Mouse (Mus musculus) thymus, postnatal 36 days (tissue): Measurements from ENCODE around the gene Itpkb.
"Not testable (repeated sequence)": the region's sequence is repeated elsewhere in the genome, so short reads cannot be mapped to it uniquely, and the experiment has no call there.

Source experiments
- DNase-seq, 2 experiments: peaks; one replicate each; pipeline ENCODE4 v3.0.0; 2022; ENCODE audit warnings: mixed read lengths in 2 of 2

Gene Itpkb

GRCm38 (mm10) chr1:180370858-180371652 lies 40.8 kb downstream of the Itpkb start:
- no peak for DNase-seq

- not testable (repeated sequence) for DNase-seq
Observed at GRCm38 (mm10) chr1:180372258-180372657, 42.0 kb downstream of the Itpkb start.

- DNase-seq: no peak
Observed at GRCm38 (mm10) chr1:180376598-180376997, 46.3 kb downstream of the Itpkb start.

GRCm38 (mm10) chr1:180379559-180379958 lies 49.3 kb downstream of the Itpkb start:
- DNase-seq: no peak

GRCm38 (mm10) chr1:180382358-180382757 lies 52.1 kb downstream of the Itpkb start:
- no peak for DNase-seq

GRCm38 (mm10) chr1:180383884-180384283 lies 53.6 kb downstream of the Itpkb start:
- DNase-seq: no peak

GRCm38 (mm10) chr1:180384486-180384885 lies 54.2 kb downstream of the Itpkb start:
- no peak for DNase-seq

- DNase-seq: no peak
Observed at GRCm38 (mm10) chr1:180385308-180385707, 55.0 kb downstream of the Itpkb start.

GRCm38 (mm10) chr1:180386951-180387749 lies 56.9 kb downstream of the Itpkb start:
- DNase-seq: peak; percentile 97

- no peak for DNase-seq
Observed at GRCm38 (mm10) chr1:180387750-180388480, 57.6 kb downstream of the Itpkb start.

GRCm38 (mm10) chr1:180388481-180388880 lies 58.2 kb downstream of the Itpkb start:
- DNase-seq: peak; percentile 68 to 83

GRCm38 (mm10) chr1:180389213-180389760 lies 59.0 kb downstream of the Itpkb start:
- not testable (repeated sequence) for DNase-seq

GRCm38 (mm10) chr1:180390321-180390731 lies 60.0 kb downstream of the Itpkb start:
- peak; percentile 65 to 78 for DNase-seq

GRCm38 (mm10) chr1:180390746-180391574 lies 60.7 kb downstream of the Itpkb start:
- no peak for DNase-seq

- no peak for DNase-seq
Observed at GRCm38 (mm10) chr1:180391575-180391945, 61.3 kb downstream of the Itpkb start.

- no peak for DNase-seq
Observed at GRCm38 (mm10) chr1:180392137-180392798, 62.0 kb downstream of the Itpkb start.

- DNase-seq: peak; percentile 63 to 82
Observed at GRCm38 (mm10) chr1:180393017-180393797, 62.9 kb downstream of the Itpkb start.

- no peak for DNase-seq
Observed at GRCm38 (mm10) chr1:180393873-180394272, 63.6 kb downstream of the Itpkb start.

GRCm38 (mm10) chr1:180397734-180398133 lies 67.4 kb downstream of the Itpkb start:
- no peak for DNase-seq

- DNase-seq: no peak
Observed at GRCm38 (mm10) chr1:180398446-180398845, 68.2 kb downstream of the Itpkb start.
